Comparison of ENCODE assay signal across 8 mouse cellular contexts in genomic region chr2:25877736-25878268, GRCm38 (mm10). TPM values are rescaled to one million over a fixed set of nuclear protein-coding genes. Genes with fewer than 3 reads are reported as not detected.
DNase-seq lines count a peak whose midpoint lies in the region; ATAC-seq and TF ChIP-seq lines count a peak whose summit lies in the region.

No protein-coding gene starts in this region.

- ATAC-seq in heart, postnatal 0 days (ENCODE audit: insufficient read depth, low read depth), result no peak
- ATAC-seq in hindbrain, embryonic 11.5 days (ENCODE audit: low FRiP score), result peak; percentile 22; the same call in 1 of the 2 replicates
- peak; percentile 37; the same call in 1 of the 2 replicates for ATAC-seq in midbrain, embryonic 14.5 days (ENCODE audit: low FRiP score, low TSS enrichment)

- peak overlapping the region; percentile 22 for H3K4me3 ChIP-seq in heart, postnatal 0 days (ENCODE audit: low read depth, low read length)
- peak overlapping the region; percentile 44 for H3K4me3 ChIP-seq in hindbrain, embryonic 11.5 days (ENCODE audit: low read depth, low read length)
- peak overlapping the region; percentile 53 for H3K4me3 ChIP-seq in midbrain, embryonic 14.5 days (replicated peaks; ENCODE audit: low read depth, low read length)

- intact Hi-C loops in heart, postnatal 25 days (cut with DNase I), result no loop called here

- WGBS in heart, postnatal 0 days, result 5% methylated on average over 47 of the region's 49 CpGs
- WGBS in hindbrain, embryonic 11.5 days, result 2% methylated on average over 44 of the region's 49 CpGs
- WGBS in midbrain, embryonic 14.5 days, result 2% methylated on average over 49 of the region's 49 CpGs

- H3K4me2 ChIP-seq in heart, postnatal 0 days (ENCODE audit: low read depth, low read length), result peak overlapping the region; percentile 19; the same call in 1 of the 2 replicates
- peak overlapping the region; percentile 81 for H3K4me2 ChIP-seq in hindbrain, embryonic 11.5 days (replicated peaks; ENCODE audit: low read depth, low read length)
- peak overlapping the region; percentile 66 for H3K4me2 ChIP-seq in midbrain, embryonic 14.5 days (ENCODE audit: low read length)

- no peak for TF ChIP-seq EP300 in heart, postnatal 0 days (IDR thresholded peaks at IDR 0.05; ENCODE audit: low read depth)

- no peak for DNase-seq in heart, postnatal 0 days (ENCODE audit: low spot score)
- DNase-seq in heart, postnatal 25 days (ENCODE audit: low spot score), result no peak
- DNase-seq in cerebellum, adult 11-12 months, result peak; percentile 88
- peak; percentile 39 for DNase-seq in hindbrain, embryonic 11.5 days (ENCODE audit: low spot score)
- DNase-seq in midbrain, embryonic 14.5 days, result peak; percentile 68
- DNase-seq in thymus, postnatal 10 days (ENCODE audit: low spot score in 2 of 2), result no peak
- no peak for DNase-seq in gastrocnemius, adult 8-10 months (ENCODE audit: low spot score in 2 of 2)
- no peak for DNase-seq in lung, postnatal 14 days

- peaks cover 50% of the 10 kb centered on the region for H3K27me3 ChIP-seq in heart, postnatal 0 days (ENCODE audit: control insufficient read depth, insufficient read depth, low read length)
- H3K27me3 ChIP-seq in hindbrain, embryonic 11.5 days (ENCODE audit: control insufficient read depth, insufficient read depth, low read length), result peaks cover 19% of the 10 kb centered on the region; the same call in 1 of the 2 replicates
- no peaks in the 10 kb centered on the region for H3K27me3 ChIP-seq in midbrain, embryonic 14.5 days (ENCODE audit: control insufficient read depth, insufficient read depth, low read length)

- no peak overlapping the region for H3K27ac ChIP-seq in heart, postnatal 0 days (ENCODE audit: low read depth)
- H3K27ac ChIP-seq in hindbrain, embryonic 11.5 days (ENCODE audit: low read depth, low read length), result no peak overlapping the region
- H3K27ac ChIP-seq in midbrain, embryonic 14.5 days (replicated peaks; ENCODE audit: low read depth, low read length), result no peak overlapping the region

- peaks cover 7% of the 10 kb centered on the region; the same call in 1 of the 2 replicates for H3K9me3 ChIP-seq in heart, postnatal 0 days (replicated peaks; ENCODE audit: control insufficient read depth, low read length)
- H3K9me3 ChIP-seq in hindbrain, embryonic 11.5 days (ENCODE audit: control insufficient read depth, low read length), result no peaks in the 10 kb centered on the region
- no peaks in the 10 kb centered on the region for H3K9me3 ChIP-seq in midbrain, embryonic 14.5 days (ENCODE audit: control insufficient read depth, low read length)

- no peak overlapping the region for H3K9ac ChIP-seq in heart, postnatal 0 days (replicated peaks; ENCODE audit: low read depth, low read length)
- H3K9ac ChIP-seq in hindbrain, embryonic 11.5 days (ENCODE audit: low read depth, low read length), result peak overlapping the region; percentile 60
- H3K9ac ChIP-seq in midbrain, embryonic 14.5 days (replicated peaks; ENCODE audit: low read length), result peak overlapping the region; percentile 75

- no peak for TF ChIP-seq CTCF in heart, postnatal 0 days (IDR thresholded peaks at IDR 0.05; ENCODE audit: low read depth)

- no peaks in the 10 kb centered on the region for H3K4me1 ChIP-seq in heart, postnatal 0 days (ENCODE audit: control insufficient read depth, insufficient read depth)
- no peaks in the 10 kb centered on the region; the same call in 1 of the 2 replicates for H3K4me1 ChIP-seq in hindbrain, embryonic 11.5 days (replicated peaks; ENCODE audit: control insufficient read depth, insufficient read depth, low read length)
- H3K4me1 ChIP-seq in midbrain, embryonic 14.5 days (ENCODE audit: control insufficient read depth, insufficient read depth, low read length), result peaks cover 8% of the 10 kb centered on the region; the same call in 1 of the 2 replicates

- H3K36me3 ChIP-seq in heart, postnatal 0 days (replicated peaks; ENCODE audit: control insufficient read depth, insufficient read depth, low read length), result no peaks in the 10 kb centered on the region
- H3K36me3 ChIP-seq in hindbrain, embryonic 11.5 days (ENCODE audit: control insufficient read depth, insufficient read depth, low read length), result no peaks in the 10 kb centered on the region
- no peaks in the 10 kb centered on the region for H3K36me3 ChIP-seq in midbrain, embryonic 14.5 days (ENCODE audit: control insufficient read depth, insufficient read depth, low read length)

RNA-seq across cellular contexts. Expression of gene Kcnt1, which starts 14.3 kb away (rescaled TPM):
- 1.0 TPM in 1 of 2 replicates, not detected in the other for total RNA-seq in heart, postnatal 0 days (2014; rRNA removed; ENCODE audit: low replicate concordance)
- polyA plus RNA-seq in heart, postnatal 0 days (2015; fragmentation: Nextera tagmentation; extraction: Ambion mirVana), result 0.10 and 0.27 TPM in 2 replicates
- under 1 TPM; 0.25 to 0.36 TPM for total RNA-seq in heart, postnatal 25 days (2021)
- polyA plus RNA-seq in hindbrain, embryonic 11.5 days (2014; fragmentation: Nextera tagmentation; extraction: Ambion mirVana), result 0.64 and 0.86 TPM in 2 replicates
- polyA plus RNA-seq in midbrain, embryonic 14.5 days (2014; fragmentation: Nextera tagmentation; extraction: Ambion mirVana), result 10.1 and 11.3 TPM in 2 replicates
- under 1 TPM in 3 of 4 experiments, not detected in 1; 0.10 to 0.31 (median 0.24) TPM for total RNA-seq in gastrocnemius, adult 8-10 months (2022)

RNA-seq across cellular contexts. Expression of gene Sohlh1, which starts 30.8 kb away (rescaled TPM):
- total RNA-seq in heart, postnatal 0 days (2014; rRNA removed; ENCODE audit: low replicate concordance), result not detected in 2 replicates
- polyA plus RNA-seq in heart, postnatal 0 days (2015; fragmentation: Nextera tagmentation; extraction: Ambion mirVana), result not detected in 2 replicates
- not detected for total RNA-seq in heart, postnatal 25 days (2021)
- not detected in 2 replicates for polyA plus RNA-seq in hindbrain, embryonic 11.5 days (2014; fragmentation: Nextera tagmentation; extraction: Ambion mirVana)
- not detected in 2 replicates for polyA plus RNA-seq in midbrain, embryonic 14.5 days (2014; fragmentation: Nextera tagmentation; extraction: Ambion mirVana)
- not detected for total RNA-seq in gastrocnemius, adult 8-10 months (2022)

RNA-seq across cellular contexts. Expression of gene Lcn9, which starts 54.8 kb away (rescaled TPM):
- not detected in 2 replicates for total RNA-seq in heart, postnatal 0 days (2014; rRNA removed; ENCODE audit: low replicate concordance)
- polyA plus RNA-seq in heart, postnatal 0 days (2015; fragmentation: Nextera tagmentation; extraction: Ambion mirVana), result not detected in 2 replicates
- total RNA-seq in heart, postnatal 25 days (2021), result not detected
- not detected in 2 replicates for polyA plus RNA-seq in hindbrain, embryonic 11.5 days (2014; fragmentation: Nextera tagmentation; extraction: Ambion mirVana)
- not detected in 2 replicates for polyA plus RNA-seq in midbrain, embryonic 14.5 days (2014; fragmentation: Nextera tagmentation; extraction: Ambion mirVana)
- total RNA-seq in gastrocnemius, adult 8-10 months (2022), result not detected

Comparison
In these comparisons a context has a peak if more than half of its experiments do, and no peak if none do; other contexts are left out.
1. DNase-seq: peak in cerebellum, adult 11-12 months (single experiment), hindbrain, embryonic 11.5 days (single experiment) and midbrain, embryonic 14.5 days (single experiment); none in heart, postnatal 0 days (single experiment), heart, postnatal 25 days (single experiment), thymus, postnatal 10 days (0 of 2), gastrocnemius, adult 8-10 months (0 of 2) and lung, postnatal 14 days (single experiment).
2. H3K4me2 ChIP-seq: peak in every context shown above with its lines; median percentile 81 in hindbrain, embryonic 11.5 days; 66 in midbrain, embryonic 14.5 days; 19 in heart, postnatal 0 days.
3. Peak in every context shown above with its lines, with median percentiles within 50 percentile points of each other: H3K4me3 ChIP-seq.